Mouse (Mus musculus) heart, embryonic 16.5 days (tissue): ENCODE data around the gene Wnt10b. TPM values are rescaled to one million over a fixed set of nuclear protein-coding genes. Genes with fewer than 3 reads are reported as not detected.
A peak's percentile ranks its signal among the peaks of the same experiment; 100 is the strongest.
"Not testable (repeated sequence)": the region's sequence is repeated elsewhere in the genome, so short reads cannot be mapped to it uniquely, and the experiment has no call there.

Source experiments
- ATAC-seq: fragments of 200-750 bp; cut with Nextera tagmentation; replicated peaks from 2 replicates; pipeline ENCODE4 v1.8.0; 2017; ENCODE audit warnings: moderate number of reproducible peaks; ENCODE audit not compliant: insufficient read depth, low FRiP score; ENCODE audit errors: extremely low read depth
- H3K27ac ChIP-seq: fragments of 300-500 bp; sonication (generic); 2 replicates; pipeline ENCODE4 v1.5.1; 2014; ENCODE audit warnings: mild to moderate bottlenecking, low read length, control low read depth, moderate library complexity
- H3K27me3 ChIP-seq: fragments of 300-500 bp; sonication (generic); 2 replicates; pipeline ENCODE4 v1.6.1; 2014; ENCODE audit warnings: low read length, mixed read lengths; ENCODE audit not compliant: control insufficient read depth, insufficient read depth
- H3K36me3 ChIP-seq: fragments of 300-500 bp; sonication (generic); 2 replicates; pipeline ENCODE4 v1.6.1; 2014; ENCODE audit not compliant: control insufficient read depth, insufficient read depth
- H3K4me1 ChIP-seq: fragments of 300-500 bp; sonication (generic); 2 replicates; pipeline ENCODE4 v1.6.1; 2014; ENCODE audit warnings: low read length, mixed read lengths; ENCODE audit not compliant: control insufficient read depth, insufficient read depth
- H3K4me2 ChIP-seq: fragments of 300-500 bp; sonication (generic); 2 replicates; pipeline ENCODE4 v1.6.1; 2014; ENCODE audit warnings: low read depth, mild to moderate bottlenecking, control low read depth, low read length
- H3K4me3 ChIP-seq: fragments of 300-500 bp; sonication (generic); 2 replicates; pipeline ENCODE4 v1.5.1; 2014; ENCODE audit warnings: mild to moderate bottlenecking, control low read depth, low read length
- H3K9ac ChIP-seq: fragments of 300-500 bp; sonication (generic); 2 replicates; pipeline ENCODE4 v1.6.1; 2014; ENCODE audit warnings: low read length, control low read depth
- H3K9me3 ChIP-seq: fragments of 300-500 bp; sonication (generic); replicated peaks from 2 replicates; pipeline ENCODE4 v1.6.1; 2016; ENCODE audit warnings: low read length; ENCODE audit not compliant: control insufficient read depth
- WGBS: fragments of 180-500 bp; shearing (Covaris S2); extraction: QIAGEN DNeasy Blood & Tissue Kit; methylation state at CpG from one replicate; pipeline ENCODE4 v1.1.7; 2014; 5-methylcytosine and 5-hydroxymethylcytosine counted together
- polyA plus RNA-seq: library from polyadenylated mRNA; unstranded; fragments of >200 nt; fragmentation: Nextera tagmentation; extraction: Ambion mirVana; gene quantifications from 2 replicates; pipeline ENCODE4 v1.2.1, GENCODE M21; 2015

The Wnt10b gene
- 0.28 and 0.44 TPM in 2 replicates for polyA plus RNA-seq

DNA sequence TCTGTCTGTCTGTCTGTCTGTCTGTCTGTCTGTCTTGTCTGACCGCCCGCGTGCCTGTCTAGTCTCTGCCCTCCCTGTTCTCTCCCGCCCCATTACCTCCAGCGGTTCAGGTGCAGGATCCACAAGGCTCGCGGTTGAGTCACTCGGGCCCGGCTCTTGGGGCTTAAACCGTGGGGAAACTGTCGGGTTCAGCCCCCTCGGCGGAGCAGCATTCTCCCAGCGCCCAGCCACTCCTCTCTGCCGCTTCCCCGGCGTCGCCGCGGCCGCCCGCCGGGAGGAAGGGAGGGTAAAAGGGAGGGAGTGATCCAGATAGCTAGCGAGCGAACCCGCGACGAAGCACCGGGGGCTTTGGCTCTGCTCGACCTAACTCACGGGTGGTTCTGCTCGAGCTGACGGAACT is at the start of gene Wnt10b:
Wnt10b (minus strand) TSS at position 389 of the 400 bp plus-strand sequence.
- H3K9ac ChIP-seq = 0 out of 2 replicates have a peak within 1 kb of the TSS, but pooled peaks have one; percentile 10
- H3K36me3 ChIP-seq = no peaks in the 10 kb centered on the region
- ATAC-seq = no peak
- peak within 1 kb of the TSS; percentile 58 for H3K4me2 ChIP-seq
- no peak within 1 kb of the TSS for H3K27ac ChIP-seq
- H3K4me1 ChIP-seq = peaks cover 20% of the 10 kb centered on the region
- H3K9me3 ChIP-seq = no peaks in the 10 kb centered on the region
- under 1% methylated on average over 26 of the region's 33 CpGs for WGBS
- H3K27me3 ChIP-seq = peaks cover 78% of the 10 kb centered on the region
- H3K4me3 ChIP-seq = peak within 1 kb of the TSS; percentile 41

DNA sequence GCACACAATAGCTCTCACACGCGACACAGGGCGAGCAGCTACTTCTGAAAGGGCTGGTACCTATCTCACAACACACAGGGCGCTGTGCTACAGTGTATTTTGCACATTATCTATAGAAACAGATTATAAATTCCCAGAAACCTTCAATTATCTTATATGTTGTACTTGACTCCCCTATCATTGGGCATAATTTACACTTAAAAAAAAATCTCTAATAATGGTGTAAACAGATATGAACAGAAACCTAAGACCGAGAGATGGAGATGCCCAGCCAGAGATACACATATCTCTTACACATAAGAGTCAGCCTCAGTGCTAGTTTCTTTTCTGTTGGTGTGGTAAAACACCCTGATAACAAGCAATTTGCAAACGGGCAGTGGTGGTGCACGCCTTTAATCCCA is 49.7 kb upstream of the Wnt10b start:
- H3K9me3 ChIP-seq = no peaks in the 10 kb centered on the region
- H3K4me3 ChIP-seq = no peak overlapping the region
- WGBS = 80% methylated on average over 7 of the region's 7 CpGs
- H3K9ac ChIP-seq = peak overlapping the region; percentile 25; the same call in 1 of the 2 replicates
- no peak for ATAC-seq
- H3K27ac ChIP-seq = no peak overlapping the region
- peaks cover 28% of the 10 kb centered on the region for H3K36me3 ChIP-seq
- H3K4me2 ChIP-seq = no peak overlapping the region
- peaks cover 31% of the 10 kb centered on the region for H3K4me1 ChIP-seq
- no peaks in the 10 kb centered on the region for H3K27me3 ChIP-seq

GRCm38 (mm10) chr15:98823434-98823833 is 45.5 kb upstream of the Wnt10b start:
- 76% methylated on average over 3 of the region's 3 CpGs for WGBS
- H3K4me3 ChIP-seq = no peak overlapping the region
- no peak overlapping the region for H3K9ac ChIP-seq
- H3K27me3 ChIP-seq = no peaks in the 10 kb centered on the region
- H3K4me2 ChIP-seq = no peak overlapping the region
- no peak for ATAC-seq
- peaks cover 21% of the 10 kb centered on the region for H3K4me1 ChIP-seq
- no peak overlapping the region for H3K27ac ChIP-seq
- peaks cover 35% of the 10 kb centered on the region for H3K36me3 ChIP-seq
- H3K9me3 ChIP-seq = no peaks in the 10 kb centered on the region

DNA sequence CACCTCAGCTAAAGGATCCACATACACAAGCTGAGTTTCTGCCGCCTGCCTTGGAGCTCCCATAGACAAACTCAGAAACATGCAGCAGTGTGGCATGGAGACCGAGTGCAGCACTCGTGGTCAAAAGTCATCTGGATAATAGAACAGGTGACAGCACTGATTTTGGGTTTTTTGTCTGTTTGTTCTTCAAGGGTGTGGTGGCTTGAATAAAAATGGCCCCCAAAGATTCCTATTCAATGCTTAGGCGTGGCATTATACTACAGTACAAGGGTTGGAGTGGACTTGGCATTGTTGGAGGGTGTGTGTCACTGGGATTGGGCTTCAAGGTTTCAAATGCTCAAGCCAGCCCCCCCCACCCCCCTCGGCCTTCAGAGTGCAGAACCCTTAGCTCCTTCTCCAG is 44.2 kb upstream of the Wnt10b start:
- Histone ChIP-seq H3K36me3 (peaks cover 39% of the 10 kb centered on the region), H3K27ac (no peak overlapping the region), H3K27me3 (no peaks in the 10 kb centered on the region), H3K9me3 (no peaks in the 10 kb centered on the region), H3K9ac (no peak overlapping the region), H3K4me3 (no peak overlapping the region), H3K4me2 (no peak overlapping the region), H3K4me1 (peaks cover 11% of the 10 kb centered on the region)
- no peak for ATAC-seq
- 91% methylated on average over 5 of the region's 5 CpGs for WGBS

DNA sequence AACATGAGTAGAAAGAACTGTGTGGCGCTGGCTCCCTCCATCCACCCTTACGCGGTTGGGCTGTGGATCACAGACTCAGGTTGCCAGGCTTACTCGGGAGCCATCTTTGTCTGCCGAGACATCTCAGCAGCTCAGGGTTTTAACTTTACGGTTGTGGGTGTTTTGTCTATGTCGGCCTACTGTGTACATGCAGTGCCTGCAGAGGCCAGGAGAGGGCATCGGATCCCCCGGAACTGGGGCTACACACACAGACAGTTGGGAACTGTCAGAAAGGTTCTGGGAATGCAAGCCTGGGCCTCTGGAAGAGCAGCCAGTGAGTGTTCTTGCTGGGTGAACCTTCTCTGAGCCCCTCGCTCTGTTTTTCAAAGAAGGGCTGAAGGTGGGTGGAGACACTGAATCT is 43.5 kb upstream of the Wnt10b start:
- Histone ChIP-seq H3K4me3 (no peak overlapping the region), H3K36me3 (peaks cover 46% of the 10 kb centered on the region), H3K27me3 (no peaks in the 10 kb centered on the region), H3K4me1 (peaks cover 10% of the 10 kb centered on the region; the same call in 1 of the 2 replicates), H3K9ac (no peak overlapping the region), H3K9me3 (no peaks in the 10 kb centered on the region), H3K4me2 (no peak overlapping the region), H3K27ac (peak overlapping the region; percentile 5; the same call in 1 of the 2 replicates)
- ATAC-seq = no peak
- WGBS = 45% methylated on average over 10 of the region's 10 CpGs

GRCm38 (mm10) chr15:98820937-98821336 is 43.0 kb upstream of the Wnt10b start:
- Histone ChIP-seq H3K9ac (0 out of 2 replicates have a peak overlapping the region, but pooled peaks have one; percentile 3), H3K36me3 (peaks cover 48% of the 10 kb centered on the region), H3K27me3 (no peaks in the 10 kb centered on the region), H3K4me1 (peaks cover 10% of the 10 kb centered on the region; the same call in 1 of the 2 replicates), H3K4me3 (no peak overlapping the region), H3K4me2 (peak overlapping the region; percentile 35; the same call in 1 of the 2 replicates), H3K27ac (peak overlapping the region; percentile 71), H3K9me3 (no peaks in the 10 kb centered on the region)
- ATAC-seq = no peak
- WGBS = 69% methylated on average over 4 of the region's 4 CpGs

DNA sequence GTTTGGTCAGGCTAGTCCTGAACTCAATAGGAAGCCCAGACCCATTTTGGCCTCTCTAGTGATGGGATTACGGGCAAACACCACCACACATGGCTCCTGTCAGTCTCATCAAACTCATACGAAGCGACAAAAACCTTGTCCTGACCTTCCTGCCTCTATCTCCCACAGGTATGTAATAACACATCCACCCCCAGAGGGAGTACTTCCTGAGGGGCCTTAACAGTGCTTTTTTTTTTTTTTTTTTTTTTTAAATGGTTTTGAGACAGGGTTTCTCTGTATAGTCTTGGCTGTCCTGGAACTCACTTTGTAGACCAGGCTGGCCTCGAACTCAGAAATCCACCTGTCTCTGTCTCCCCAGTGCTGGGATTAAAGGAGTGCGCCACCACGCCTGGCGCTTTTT is 40.2 kb upstream of the Wnt10b start:
- 91% methylated on average over 7 of the region's 7 CpGs for WGBS
- no peak for ATAC-seq
- Histone ChIP-seq H3K36me3 (peaks cover 46% of the 10 kb centered on the region), H3K27ac (no peak overlapping the region), H3K27me3 (no peaks in the 10 kb centered on the region), H3K9me3 (no peaks in the 10 kb centered on the region), H3K4me1 (peaks cover 10% of the 10 kb centered on the region; the same call in 1 of the 2 replicates), H3K9ac (no peak overlapping the region), H3K4me2 (no peak overlapping the region), H3K4me3 (no peak overlapping the region)

DNA sequence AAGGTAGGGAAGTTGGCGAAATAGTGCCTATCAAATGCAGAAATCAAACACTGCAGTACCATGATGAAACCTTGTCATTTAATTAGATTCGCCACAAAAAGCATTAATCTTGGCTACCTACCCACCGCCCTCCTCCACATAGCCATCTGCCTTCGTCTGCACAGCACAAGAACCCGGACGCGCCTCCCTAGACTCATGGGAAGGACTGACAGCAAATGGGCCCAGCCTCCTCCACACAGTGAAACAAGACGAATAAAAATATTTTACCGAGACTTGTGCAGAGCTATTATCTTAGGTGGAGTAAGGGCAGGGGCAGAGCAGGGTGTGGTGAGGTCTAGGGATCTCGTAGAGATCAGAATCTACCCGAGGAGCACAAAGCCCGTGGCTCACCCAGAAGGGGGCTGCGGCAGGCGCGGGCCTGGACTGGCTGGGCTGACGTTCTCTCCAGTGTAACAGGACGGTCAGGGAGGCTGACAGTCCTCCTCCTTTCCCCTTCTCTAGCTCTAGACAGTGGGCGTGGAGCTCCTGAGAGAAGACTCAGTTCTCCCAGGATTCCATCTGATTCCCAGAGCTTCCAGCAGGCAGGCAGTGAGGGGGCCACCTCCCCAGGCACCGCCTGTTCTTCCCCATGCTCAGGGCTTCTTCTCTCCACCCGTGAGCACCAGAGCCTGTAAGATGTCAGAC is 34.9 kb upstream of the Wnt10b start:
- peaks cover 40% of the 10 kb centered on the region for H3K36me3 ChIP-seq
- ATAC-seq = no peak
- 87% methylated on average over 20 of the region's 20 CpGs for WGBS

GRCm38 (mm10) chr15:98810212-98810611 is 32.3 kb upstream of the Wnt10b start:
- ATAC-seq, H3K9ac ChIP-seq, H3K9me3 ChIP-seq, H3K4me2 ChIP-seq, H3K4me3 ChIP-seq, H3K27ac ChIP-seq: not testable (repeated sequence)
- WGBS = 78% methylated on average over 6 of the region's 6 CpGs
- Histone ChIP-seq H3K36me3 (peaks cover 24% of the 10 kb centered on the region), H3K27me3 (peaks cover 40% of the 10 kb centered on the region), H3K4me1 (peaks cover 36% of the 10 kb centered on the region)

More for the DNA sequence above, 34.9 kb upstream of the Wnt10b start:
- Histone ChIP-seq H3K4me1 (peaks cover 18% of the 10 kb centered on the region), H3K9me3 (no peaks in the 10 kb centered on the region), H3K4me3 (no peak overlapping the region), H3K9ac (no peak overlapping the region), H3K27ac (no peak overlapping the region), H3K4me2 (no peak overlapping the region), H3K27me3 (peaks cover 16% of the 10 kb centered on the region)
